Mouse (Mus musculus) olfactory bulb, adult 2 months (tissue): ENCODE data around the gene Eif4e1b. TPM values are rescaled to one million over a fixed set of nuclear protein-coding genes. Genes with fewer than 3 reads are reported as not detected.

Experiments used
- H3K27ac ChIP-seq: fragments of 200-500 bp; 2 replicates; pipeline ENCODE4 v1.5.1; 2012; ENCODE audit warnings: low read depth, low read length; ENCODE audit not compliant: insufficient read depth
- H3K4me1 ChIP-seq: fragments of 200-500 bp; 2 replicates; pipeline ENCODE4 v1.6.1; 2012; ENCODE audit warnings: low read length; ENCODE audit not compliant: control insufficient read depth, insufficient read depth
- H3K4me3 ChIP-seq: fragments of 200-500 bp; 2 replicates; pipeline ENCODE4 v1.5.1; 2012; ENCODE audit warnings: mild to moderate bottlenecking, low read depth, low read length, moderate library complexity; ENCODE audit not compliant: insufficient read depth
- CTCF ChIP-seq: fragments of 200-500 bp; IDR thresholded peaks from 2 replicates; pipeline ENCODE4 v1.5.1; 2012; ENCODE audit warnings: low read depth, mild to moderate bottlenecking, low read length, moderate library complexity; ENCODE audit not compliant: insufficient read depth
- POLR2A ChIP-seq: fragments of 200-500 bp; IDR thresholded peaks from 2 replicates; pipeline ENCODE4 v1.6.1; 2012; ENCODE audit warnings: mild to moderate bottlenecking, low read depth, low read length, moderate library complexity; ENCODE audit not compliant: insufficient read depth
- WGBS: fragments of 180-500 bp; shearing (Covaris S2); methylation state at CpG from one replicate; pipeline ENCODE4 v1.1.7; 2018; 5-methylcytosine and 5-hydroxymethylcytosine counted together
- polyA plus RNA-seq: library from polyadenylated mRNA; stranded (reverse); fragments of >200 nt; gene quantifications from 2 replicates; pipeline ENCODE4 v1.2.4, GENCODE M21; 2012; ENCODE audit warnings: low replicate concordance; ENCODE audit not compliant: missing spikeins, insufficient read depth, insufficient read length

Gene Eif4e1b
- polyA plus RNA-seq, 1 experiment: not detected

DNA sequence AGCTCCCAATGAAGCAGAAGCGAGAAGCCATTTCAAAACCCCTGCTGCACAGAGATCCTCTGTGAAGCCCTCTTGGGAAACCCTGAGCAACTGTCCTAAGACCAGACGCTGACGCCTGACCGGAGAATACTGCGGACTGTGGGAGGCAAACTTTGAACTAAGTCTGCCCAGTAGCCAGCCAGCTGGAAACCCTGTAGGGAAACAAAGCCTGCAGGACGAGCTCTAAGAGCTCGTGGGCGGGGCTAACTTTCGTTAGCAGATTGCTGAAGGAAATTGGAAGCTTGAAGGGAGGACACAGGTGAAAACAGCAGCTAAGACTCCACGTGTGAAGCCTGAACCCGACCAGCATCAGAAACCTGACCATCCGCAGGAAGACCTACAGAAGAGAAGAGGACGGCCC is 45.7 kb downstream of the Eif4e1b start:
- 16% methylated on average over 13 of the region's 13 CpGs for WGBS
- H3K27ac ChIP-seq: no peak overlapping the region
- no peak for TF ChIP-seq CTCF
- no peak for TF ChIP-seq POLR2A
- no peak overlapping the region for H3K4me3 ChIP-seq
- peaks cover 5% of the 10 kb centered on the region; the same call in 1 of the 2 replicates for H3K4me1 ChIP-seq

DNA sequence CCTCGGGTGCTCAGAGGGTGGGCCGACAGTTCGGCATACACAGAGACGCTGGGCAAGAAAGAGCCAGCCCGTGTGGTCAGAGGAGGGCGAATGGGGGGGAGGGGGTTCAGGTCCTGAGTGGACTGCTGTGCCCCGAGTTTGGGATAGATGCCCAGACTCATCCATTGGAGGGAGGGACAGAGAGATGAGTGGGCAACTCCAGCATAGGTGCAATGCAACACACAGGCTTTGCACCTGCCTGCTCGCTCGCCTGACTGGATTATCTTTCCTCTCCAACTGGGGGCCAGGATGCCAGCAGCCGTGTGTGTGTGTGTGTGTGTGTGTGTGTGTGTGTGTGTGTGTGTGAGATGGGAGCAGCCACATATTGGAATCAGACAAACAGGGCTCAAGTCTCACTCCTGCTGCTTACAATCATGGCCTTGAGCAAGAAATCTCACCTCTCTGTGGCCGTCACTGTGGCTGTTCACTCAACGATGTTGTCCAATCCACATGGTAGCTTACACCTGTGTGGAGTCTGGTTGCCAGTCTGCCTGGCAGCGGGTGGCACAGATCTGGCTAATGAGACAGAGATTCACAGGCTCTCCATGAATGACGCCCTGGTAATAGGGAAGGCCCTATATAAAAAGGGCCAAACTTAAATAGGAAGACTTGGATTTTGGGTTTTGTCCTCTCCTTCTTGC is 52.7 kb downstream of the Eif4e1b start:
- Histone ChIP-seq H3K4me3 (no peak overlapping the region), H3K27ac (no peak overlapping the region), H3K4me1 (peaks cover 12% of the 10 kb centered on the region)
- 83% methylated on average over 14 of the region's 14 CpGs for WGBS
- TF ChIP-seq CTCF: no peak
- TF ChIP-seq POLR2A: no peak

DNA sequence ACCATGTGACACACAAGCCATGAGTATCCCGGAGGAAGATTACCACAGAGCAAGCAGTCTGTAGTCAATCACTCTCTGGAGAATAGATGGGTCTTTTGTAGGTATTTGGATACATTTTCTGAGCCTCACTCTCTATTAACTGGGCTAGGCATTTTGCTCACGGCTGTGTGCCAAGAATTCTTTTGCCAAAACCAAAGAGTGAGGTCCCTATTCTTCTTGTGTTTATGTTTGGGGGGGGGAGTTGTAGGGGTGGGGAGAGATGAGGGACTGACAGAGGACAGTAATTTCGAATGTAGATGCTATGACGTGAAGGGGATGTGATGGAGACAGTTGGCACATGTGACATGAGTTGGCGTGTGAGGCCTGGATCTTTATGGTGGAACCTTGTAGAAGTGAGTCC is 53.3 kb downstream of the Eif4e1b start:
- Histone ChIP-seq H3K4me1 (peaks cover 12% of the 10 kb centered on the region), H3K4me3 (no peak overlapping the region), H3K27ac (no peak overlapping the region)
- TF ChIP-seq CTCF: no peak
- no peak for TF ChIP-seq POLR2A
- WGBS: 59% methylated on average over 5 of the region's 5 CpGs

DNA sequence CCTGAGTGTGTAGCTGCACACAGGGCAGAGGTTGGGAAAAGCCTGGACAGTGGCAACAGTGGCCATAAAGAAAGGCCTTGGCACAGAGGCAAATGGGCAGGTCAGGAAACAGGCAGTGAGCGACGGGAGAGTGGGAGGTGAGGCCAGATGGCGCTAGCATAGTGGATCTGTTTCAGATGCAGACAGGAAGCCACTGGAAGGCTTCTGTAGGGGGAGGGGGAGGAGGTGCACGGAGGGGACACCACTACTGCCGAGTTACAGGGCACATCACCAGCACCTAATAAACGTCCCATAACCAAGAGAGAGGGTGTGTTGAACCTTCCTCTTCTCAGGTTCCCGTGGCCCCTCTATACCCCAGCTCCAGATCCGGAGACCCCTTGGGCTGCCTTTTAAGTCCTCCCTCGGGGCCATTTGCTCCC is 53.7 kb downstream of the Eif4e1b start:
- Histone ChIP-seq H3K4me3 (no peak overlapping the region), H3K27ac (no peak overlapping the region), H3K4me1 (peaks cover 12% of the 10 kb centered on the region)
- no peak for TF ChIP-seq POLR2A
- no peak for TF ChIP-seq CTCF
- 20% methylated on average over 9 of the region's 9 CpGs for WGBS

Other genes with a start within 250 kb of the Eif4e1b start
- not detected in 2 replicates for gene 4833439L19Rik, start 218.6 kb upstream of the Eif4e1b start, polyA plus RNA-seq
- gene Arl10, start 209.0 kb upstream of the Eif4e1b start, polyA plus RNA-seq: not detected in 2 replicates
- gene Nop16, start 193.9 kb upstream of the Eif4e1b start, polyA plus RNA-seq: not detected in 2 replicates
- not detected in 2 replicates for gene Higd2a, start 193.8 kb upstream of the Eif4e1b start, polyA plus RNA-seq
- gene Cltb, start 172.7 kb upstream of the Eif4e1b start, polyA plus RNA-seq: not detected in 2 replicates
- not detected in 2 replicates for gene Faf2, start 162.2 kb upstream of the Eif4e1b start, polyA plus RNA-seq
- not detected in 2 replicates for gene Rnf44, start 90.1 kb upstream of the Eif4e1b start, polyA plus RNA-seq
- gene Cdhr2, start 82.5 kb upstream of the Eif4e1b start, polyA plus RNA-seq: not detected in 2 replicates
- gene Gprin1, start 34.1 kb upstream of the Eif4e1b start, polyA plus RNA-seq: not detected in 2 replicates
- not detected in 2 replicates for gene Sncb, start 17.4 kb upstream of the Eif4e1b start, polyA plus RNA-seq
- gene Tspan17, start 5.4 kb downstream of the Eif4e1b start, polyA plus RNA-seq: not detected in 2 replicates
- not detected in 2 replicates for gene Unc5a, start 165.4 kb downstream of the Eif4e1b start, polyA plus RNA-seq
- not detected in 2 replicates for gene Hk3, start 237.4 kb downstream of the Eif4e1b start, polyA plus RNA-seq